Mouse (Mus musculus): ENCODE measurements around the gene Dlst. TPM values are rescaled to one million over a fixed set of nuclear protein-coding genes. Genes with fewer than 3 reads are reported as not detected.

Dlst gene
- polyA plus RNA-seq, 1 experiment: 167 TPM

GRCm38 (mm10) chr12:85095859-85096258 is 14.8 kb upstream of the Dlst start:
- H3K36me3 ChIP-seq (ENCODE audit: control insufficient read depth, insufficient read depth): no peaks in the 10 kb centered on the region
- H3ac ChIP-seq (ENCODE audit: control insufficient read depth, insufficient read length, low read depth): no peak overlapping the region

GRCm38 (mm10) chr12:85101001-85101400 is 9.6 kb upstream of the Dlst start:
- TF ChIP-seq CEBPB (IDR thresholded peaks at IDR 0.05; ENCODE audit: low read depth) (no peak), MYOG (IDR thresholded peaks at IDR 0.05; ENCODE audit: control insufficient read depth, extremely low read depth, insufficient read length) (no peak), MAX (IDR thresholded peaks at IDR 0.05) (no peak), MYOD1 (IDR thresholded peaks at IDR 0.05; ENCODE audit: control insufficient read depth, insufficient read length, low read depth) (no peak), USF1 (IDR thresholded peaks at IDR 0.05; ENCODE audit: low read depth) (no peak)
- Histone ChIP-seq H3K36me3 (ENCODE audit: control insufficient read depth, insufficient read depth) (no peaks in the 10 kb centered on the region), H3K79me3 (ENCODE audit: low read depth) (no peaks in the 10 kb centered on the region), H3ac (ENCODE audit: control insufficient read depth, insufficient read length, low read depth) (no peak overlapping the region), H3K27me3 (ENCODE audit: control insufficient read depth, insufficient read depth, insufficient read length) (no peaks in the 10 kb centered on the region), H3K4me3 (ENCODE audit: insufficient read depth, poor library complexity, severe bottlenecking) (no peak overlapping the region), H3K79me2 (ENCODE audit: control insufficient read depth, insufficient read depth) (no peaks in the 10 kb centered on the region)

More at GRCm38 (mm10) chr12:85095859-85096258, 14.8 kb upstream of the Dlst start:
- Histone ChIP-seq H3K79me2 (ENCODE audit: control insufficient read depth, insufficient read depth) (no peaks in the 10 kb centered on the region), H3K79me3 (ENCODE audit: low read depth) (no peaks in the 10 kb centered on the region), H3K27me3 (ENCODE audit: control insufficient read depth, insufficient read depth, insufficient read length) (no peaks in the 10 kb centered on the region), H3K4me3 (ENCODE audit: insufficient read depth, poor library complexity, severe bottlenecking) (no peak overlapping the region)
- no peak for TF ChIP-seq CEBPB (IDR thresholded peaks at IDR 0.05; ENCODE audit: low read depth)
- TF ChIP-seq USF1 (IDR thresholded peaks at IDR 0.05; ENCODE audit: low read depth): no peak
- no peak for TF ChIP-seq MAX (IDR thresholded peaks at IDR 0.05)
- TF ChIP-seq FOSL1 (IDR thresholded peaks at IDR 0.05; ENCODE audit: insufficient read depth, low read length, poor library complexity, severe bottlenecking): no peak
- TF ChIP-seq MYOG (IDR thresholded peaks at IDR 0.05; ENCODE audit: control insufficient read depth, extremely low read depth, insufficient read length): no peak
- no peak for TF ChIP-seq CTCF (IDR thresholded peaks at IDR 0.05; ENCODE audit: control insufficient read depth, insufficient read depth, insufficient read length)
- no peak for TF ChIP-seq MYOD1 (IDR thresholded peaks at IDR 0.05; ENCODE audit: control insufficient read depth, insufficient read length, low read depth)

- no peak overlapping the region for H3K4me3 ChIP-seq (ENCODE audit: insufficient read depth, poor library complexity, severe bottlenecking)
- no peak overlapping the region for H3ac ChIP-seq (ENCODE audit: control insufficient read depth, insufficient read length, low read depth)
- TF ChIP-seq MYOD1 (IDR thresholded peaks at IDR 0.05; ENCODE audit: control insufficient read depth, insufficient read length, low read depth) (no peak), CEBPB (IDR thresholded peaks at IDR 0.05; ENCODE audit: low read depth) (no peak), USF1 (IDR thresholded peaks at IDR 0.05; ENCODE audit: low read depth) (no peak), MAX (IDR thresholded peaks at IDR 0.05) (no peak), MYOG (IDR thresholded peaks at IDR 0.05; ENCODE audit: control insufficient read depth, extremely low read depth, insufficient read length) (no peak), CTCF (IDR thresholded peaks at IDR 0.05; ENCODE audit: control insufficient read depth, insufficient read depth, insufficient read length) (no peak)
- no peaks in the 10 kb centered on the region for H3K36me3 ChIP-seq (ENCODE audit: control insufficient read depth, insufficient read depth)
- H3K79me2 ChIP-seq (ENCODE audit: control insufficient read depth, insufficient read depth): no peaks in the 10 kb centered on the region
- no peaks in the 10 kb centered on the region for H3K27me3 ChIP-seq (ENCODE audit: control insufficient read depth, insufficient read depth, insufficient read length)
- no peaks in the 10 kb centered on the region for H3K79me3 ChIP-seq (ENCODE audit: low read depth)
Measured at GRCm38 (mm10) chr12:85101521-85102106, 9.0 kb upstream of the Dlst start.

GRCm38 (mm10) chr12:85103096-85103495 is 7.5 kb upstream of the Dlst start:
- no peaks in the 10 kb centered on the region for H3K79me3 ChIP-seq (ENCODE audit: low read depth)
- no peak overlapping the region for H3ac ChIP-seq (ENCODE audit: control insufficient read depth, insufficient read length, low read depth)

GRCm38 (mm10) chr12:85104789-85105188 is 5.8 kb upstream of the Dlst start:
- H3ac ChIP-seq (ENCODE audit: control insufficient read depth, insufficient read length, low read depth): no peak overlapping the region
- H3K4me3 ChIP-seq (ENCODE audit: insufficient read depth, poor library complexity, severe bottlenecking): no peak overlapping the region
- TF ChIP-seq MYOG (IDR thresholded peaks at IDR 0.05; ENCODE audit: control insufficient read depth, extremely low read depth, insufficient read length) (no peak), CEBPB (IDR thresholded peaks at IDR 0.05; ENCODE audit: low read depth) (no peak), MYOD1 (IDR thresholded peaks at IDR 0.05; ENCODE audit: control insufficient read depth, insufficient read length, low read depth) (no peak), FOSL1 (IDR thresholded peaks at IDR 0.05; ENCODE audit: insufficient read depth, low read length, poor library complexity, severe bottlenecking) (no peak), USF1 (IDR thresholded peaks at IDR 0.05; ENCODE audit: low read depth) (no peak), MAX (IDR thresholded peaks at IDR 0.05) (no peak), CTCF (IDR thresholded peaks at IDR 0.05; ENCODE audit: control insufficient read depth, insufficient read depth, insufficient read length) (no peak)
- H3K79me2 ChIP-seq (ENCODE audit: control insufficient read depth, insufficient read depth): no peaks in the 10 kb centered on the region
- no peaks in the 10 kb centered on the region for H3K27me3 ChIP-seq (ENCODE audit: control insufficient read depth, insufficient read depth, insufficient read length)
- no peaks in the 10 kb centered on the region for H3K79me3 ChIP-seq (ENCODE audit: low read depth)
- no peaks in the 10 kb centered on the region for H3K36me3 ChIP-seq (ENCODE audit: control insufficient read depth, insufficient read depth)

More at GRCm38 (mm10) chr12:85103096-85103495, 7.5 kb upstream of the Dlst start:
- TF ChIP-seq MYOG (IDR thresholded peaks at IDR 0.05; ENCODE audit: control insufficient read depth, extremely low read depth, insufficient read length): no peak
- no peak for TF ChIP-seq CTCF (IDR thresholded peaks at IDR 0.05; ENCODE audit: control insufficient read depth, insufficient read depth, insufficient read length)
- TF ChIP-seq MAX (IDR thresholded peaks at IDR 0.05): no peak
- TF ChIP-seq MYOD1 (IDR thresholded peaks at IDR 0.05; ENCODE audit: control insufficient read depth, insufficient read length, low read depth): no peak
- no peak for TF ChIP-seq CEBPB (IDR thresholded peaks at IDR 0.05; ENCODE audit: low read depth)
- no peak for TF ChIP-seq USF1 (IDR thresholded peaks at IDR 0.05; ENCODE audit: low read depth)
- no peak overlapping the region for H3K4me3 ChIP-seq (ENCODE audit: insufficient read depth, poor library complexity, severe bottlenecking)
- H3K27me3 ChIP-seq (ENCODE audit: control insufficient read depth, insufficient read depth, insufficient read length): no peaks in the 10 kb centered on the region
- H3K36me3 ChIP-seq (ENCODE audit: control insufficient read depth, insufficient read depth): no peaks in the 10 kb centered on the region
- no peaks in the 10 kb centered on the region for H3K79me2 ChIP-seq (ENCODE audit: control insufficient read depth, insufficient read depth)

GRCm38 (mm10) chr12:85106292-85106691 is 4.3 kb upstream of the Dlst start:
- Histone ChIP-seq H3ac (ENCODE audit: control insufficient read depth, insufficient read length, low read depth) (no peak overlapping the region), H3K36me3 (ENCODE audit: control insufficient read depth, insufficient read depth) (no peaks in the 10 kb centered on the region), H3K79me2 (ENCODE audit: control insufficient read depth, insufficient read depth) (peaks cover 11% of the 10 kb centered on the region), H3K4me3 (ENCODE audit: insufficient read depth, poor library complexity, severe bottlenecking) (no peak overlapping the region), H3K27me3 (ENCODE audit: control insufficient read depth, insufficient read depth, insufficient read length) (no peaks in the 10 kb centered on the region), H3K79me3 (ENCODE audit: low read depth) (peaks cover 3% of the 10 kb centered on the region)
- no peak for TF ChIP-seq MYOG (IDR thresholded peaks at IDR 0.05; ENCODE audit: control insufficient read depth, extremely low read depth, insufficient read length)
- no peak for TF ChIP-seq CTCF (IDR thresholded peaks at IDR 0.05; ENCODE audit: control insufficient read depth, insufficient read depth, insufficient read length)

Measured in C2C12 (cell line).